Mouse (Mus musculus): Measurements from ENCODE around the gene Alppl2. TPM values are rescaled to one million over a fixed set of nuclear protein-coding genes. Genes with fewer than 3 reads are reported as not detected.

Gene Alppl2
- total RNA-seq (2014; fragmentation: Nextera tagmentation) (not detected in 2 replicates), total RNA-seq (2017) (not detected in 2 replicates), polyA plus RNA-seq (2012) (not detected in 2 replicates)

GRCm38 (mm10) chr1:87089828-87090227, at the start of gene Alppl2:
Alppl2 (minus strand) TSS chr1:87089928.
- ATAC-seq (ENCODE audit: extremely low read depth, insufficient number of reproducible peaks, low FRiP score, poor library complexity, severe bottlenecking), result no peak
- no peak for TF ChIP-seq POLR2AphosphoS5 (IDR thresholded peaks at IDR 0.05; ENCODE audit: insufficient replicate concordance, low read depth, low read length)
- no peak for TF ChIP-seq TAL1 (conservative IDR thresholded peaks at IDR 0.05; ENCODE audit: low read depth, low read length)
- no peak for TF ChIP-seq CTCF (IDR thresholded peaks at IDR 0.05; ENCODE audit: low read depth, low read length)
- no peak for TF ChIP-seq GATA1 (IDR thresholded peaks at IDR 0.05; ENCODE audit: borderline replicate concordance, low read length)
- TF ChIP-seq GATA2 (IDR thresholded peaks at IDR 0.05; ENCODE audit: borderline replicate concordance, low read depth, low read length), result no peak

GRCm38 (mm10) chr1:87131803-87132202, 42.1 kb upstream of the Alppl2 start:
- Histone ChIP-seq H3K36me3 (replicated peaks) (no peaks in the 10 kb centered on the region), H3K27me3 (ENCODE audit: insufficient read depth, low read length) (peaks cover 6% of the 10 kb centered on the region; the same call in 1 of the 2 replicates), H3K9me3 (replicated peaks) (no peaks in the 10 kb centered on the region), H3K4me3 (ENCODE audit: low read depth, low read length) (no peak overlapping the region), H3K4me1 (ENCODE audit: insufficient read depth, low read depth, low read length) (no peaks in the 10 kb centered on the region)
- no peak for ATAC-seq (ENCODE audit: extremely low read depth, insufficient number of reproducible peaks, low FRiP score, poor library complexity, severe bottlenecking)
- TF ChIP-seq CTCF (IDR thresholded peaks at IDR 0.05; ENCODE audit: low read depth, low read length), result no peak
- no peak for TF ChIP-seq GATA1 (IDR thresholded peaks at IDR 0.05; ENCODE audit: borderline replicate concordance, low read length)
- no peak for TF ChIP-seq TAL1 (conservative IDR thresholded peaks at IDR 0.05; ENCODE audit: low read depth, low read length)
- no peak for TF ChIP-seq GATA2 (IDR thresholded peaks at IDR 0.05; ENCODE audit: borderline replicate concordance, low read depth, low read length)
- TF ChIP-seq POLR2AphosphoS5 (IDR thresholded peaks at IDR 0.05; ENCODE audit: insufficient replicate concordance, low read depth, low read length), result no peak
- no peak for DNase-seq (ENCODE audit: low spot score)

More at GRCm38 (mm10) chr1:87089828-87090227, at the start of gene Alppl2:
- Histone ChIP-seq H3K36me3 (replicated peaks) (no peaks in the 10 kb centered on the region), H3K27me3 (ENCODE audit: insufficient read depth, low read length) (peaks cover 11% of the 10 kb centered on the region), H3K9me3 (replicated peaks) (no peaks in the 10 kb centered on the region), H3K4me3 (ENCODE audit: low read depth, low read length) (no peak within 1 kb of the TSS), H3K4me1 (ENCODE audit: insufficient read depth, low read depth, low read length) (no peaks in the 10 kb centered on the region)
- no peak for DNase-seq (ENCODE audit: low spot score)

- H3K9me3 ChIP-seq (replicated peaks), result no peaks in the 10 kb centered on the region
- H3K4me3 ChIP-seq (ENCODE audit: low read depth, low read length), result no peak overlapping the region; the same call in 1 of the 2 replicates
- no peaks in the 10 kb centered on the region for H3K36me3 ChIP-seq (replicated peaks)
- H3K27me3 ChIP-seq (ENCODE audit: insufficient read depth, low read length), result peaks cover 14% of the 10 kb centered on the region; the same call in 1 of the 2 replicates
- H3K4me1 ChIP-seq (ENCODE audit: insufficient read depth, low read depth, low read length), result no peaks in the 10 kb centered on the region
- DNase-seq (ENCODE audit: low spot score) (no peak), ATAC-seq (ENCODE audit: extremely low read depth, insufficient number of reproducible peaks, low FRiP score, poor library complexity, severe bottlenecking) (no peak)
- TF ChIP-seq POLR2AphosphoS5 (IDR thresholded peaks at IDR 0.05; ENCODE audit: insufficient replicate concordance, low read depth, low read length), result no peak
- no peak for TF ChIP-seq GATA2 (IDR thresholded peaks at IDR 0.05; ENCODE audit: borderline replicate concordance, low read depth, low read length)
Observed at GRCm38 (mm10) chr1:87127206-87128030, 37.7 kb upstream of the Alppl2 start.

GRCm38 (mm10) chr1:87124673-87125072, 34.9 kb upstream of the Alppl2 start, which contains the start of gene Akp3:
Akp3 (plus strand) TSS chr1:87124973.
- Histone ChIP-seq H3K36me3 (replicated peaks) (no peaks in the 10 kb centered on the region), H3K9me3 (replicated peaks) (no peaks in the 10 kb centered on the region), H3K27me3 (ENCODE audit: insufficient read depth, low read length) (peaks cover 18% of the 10 kb centered on the region), H3K4me1 (ENCODE audit: insufficient read depth, low read depth, low read length) (no peaks in the 10 kb centered on the region), H3K4me3 (ENCODE audit: low read depth, low read length) (no peak within 1 kb of the TSS)
- DNase-seq (ENCODE audit: low spot score) (no peak), ATAC-seq (ENCODE audit: extremely low read depth, insufficient number of reproducible peaks, low FRiP score, poor library complexity, severe bottlenecking) (no peak)
- TF ChIP-seq CTCF (IDR thresholded peaks at IDR 0.05; ENCODE audit: low read depth, low read length) (no peak), GATA1 (IDR thresholded peaks at IDR 0.05; ENCODE audit: borderline replicate concordance, low read length) (no peak), TAL1 (conservative IDR thresholded peaks at IDR 0.05; ENCODE audit: low read depth, low read length) (no peak), POLR2AphosphoS5 (IDR thresholded peaks at IDR 0.05; ENCODE audit: insufficient replicate concordance, low read depth, low read length) (no peak), GATA2 (IDR thresholded peaks at IDR 0.05; ENCODE audit: borderline replicate concordance, low read depth, low read length) (no peak)

DNA sequence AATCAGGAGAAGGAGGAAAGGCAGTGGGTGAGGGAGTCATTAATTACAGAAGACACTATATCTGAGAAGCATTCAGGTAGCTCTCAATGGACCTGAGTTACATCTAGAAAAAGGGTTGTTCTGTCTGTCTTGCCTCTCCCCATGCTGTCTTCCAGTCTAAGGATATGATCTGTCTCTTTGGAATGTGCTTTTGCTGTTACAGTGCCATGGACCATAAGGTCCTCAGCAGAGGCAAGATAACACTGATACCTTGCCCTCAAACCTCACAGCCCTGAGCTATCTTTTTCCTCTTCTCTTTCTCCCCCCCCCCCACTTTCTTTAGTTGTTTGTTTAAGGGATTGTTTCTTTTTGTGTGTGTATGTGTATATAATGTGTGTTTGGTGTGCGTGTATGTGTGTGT, 25.1 kb upstream of the Alppl2 start:
- no peaks in the 10 kb centered on the region for H3K36me3 ChIP-seq (replicated peaks)
- ATAC-seq (ENCODE audit: extremely low read depth, insufficient number of reproducible peaks, low FRiP score, poor library complexity, severe bottlenecking), result no peak
- H3K27me3 ChIP-seq (ENCODE audit: insufficient read depth, low read length), result peaks cover 2% of the 10 kb centered on the region; the same call in 1 of the 2 replicates
- no peaks in the 10 kb centered on the region for H3K4me1 ChIP-seq (ENCODE audit: insufficient read depth, low read depth, low read length)
- no peak for TF ChIP-seq GATA1 (IDR thresholded peaks at IDR 0.05; ENCODE audit: borderline replicate concordance, low read length)
- TF ChIP-seq CTCF (IDR thresholded peaks at IDR 0.05; ENCODE audit: low read depth, low read length), result no peak
- TF ChIP-seq POLR2AphosphoS5 (IDR thresholded peaks at IDR 0.05; ENCODE audit: insufficient replicate concordance, low read depth, low read length), result no peak
- no peak for TF ChIP-seq TAL1 (conservative IDR thresholded peaks at IDR 0.05; ENCODE audit: low read depth, low read length)
- no peak for TF ChIP-seq GATA2 (IDR thresholded peaks at IDR 0.05; ENCODE audit: borderline replicate concordance, low read depth, low read length)
- no peak overlapping the region for H3K4me3 ChIP-seq (ENCODE audit: low read depth, low read length)
- DNase-seq (ENCODE audit: low spot score), result no peak
- no peaks in the 10 kb centered on the region for H3K9me3 ChIP-seq (replicated peaks)

- Histone ChIP-seq H3K9me3 (replicated peaks) (no peaks in the 10 kb centered on the region), H3K27me3 (ENCODE audit: insufficient read depth, low read length) (peaks cover 1% of the 10 kb centered on the region), H3K4me3 (ENCODE audit: low read depth, low read length) (no peak overlapping the region), H3K36me3 (replicated peaks) (no peaks in the 10 kb centered on the region), H3K4me1 (ENCODE audit: insufficient read depth, low read depth, low read length) (no peaks in the 10 kb centered on the region)
- ATAC-seq (ENCODE audit: extremely low read depth, insufficient number of reproducible peaks, low FRiP score, poor library complexity, severe bottlenecking) (no peak), DNase-seq (ENCODE audit: low spot score) (no peak)
- TF ChIP-seq POLR2AphosphoS5 (IDR thresholded peaks at IDR 0.05; ENCODE audit: insufficient replicate concordance, low read depth, low read length) (no peak), TAL1 (conservative IDR thresholded peaks at IDR 0.05; ENCODE audit: low read depth, low read length) (no peak), GATA2 (IDR thresholded peaks at IDR 0.05; ENCODE audit: borderline replicate concordance, low read depth, low read length) (no peak), GATA1 (IDR thresholded peaks at IDR 0.05; ENCODE audit: borderline replicate concordance, low read length) (no peak), CTCF (IDR thresholded peaks at IDR 0.05; ENCODE audit: low read depth, low read length) (peak; percentile 24; the same call in 1 of the 2 replicates)
Observed at GRCm38 (mm10) chr1:87111719-87112354, 22.1 kb upstream of the Alppl2 start.

Data from G1E (cell line).